Mouse (Mus musculus) 3T3-L1 (cell line): ENCODE data around the gene Grcc10.
A peak's percentile ranks its signal among the peaks of the same experiment; 100 is the strongest.

Source experiments
- DNase-seq: peaks from one replicate; pipeline ENCODE4 v3.0.0-alpha.2; 2015; ENCODE audit warnings: low read depth, low spot score

Gene Grcc10

GRCm38 (mm10) chr6:124740888-124741761 lies at the start of gene Grcc10:
Gene Grcc10 (minus strand): TSS chr6:124741374.
- peak; percentile 99 for DNase-seq

- DNase-seq: no peak
These were observed 48.9 kb upstream of the Grcc10 start for GRCm38 (mm10) chr6:124790121-124790520.

- DNase-seq: peak; percentile 35
These were observed 48.3 kb upstream of the Grcc10 start for GRCm38 (mm10) chr6:124789519-124789918.

GRCm38 (mm10) chr6:124787722-124788121 lies 46.5 kb upstream of the Grcc10 start:
- DNase-seq: no peak

- no peak for DNase-seq
These were observed 45.7 kb upstream of the Grcc10 start for GRCm38 (mm10) chr6:124786756-124787420.

GRCm38 (mm10) chr6:124782436-124782835 lies 41.3 kb upstream of the Grcc10 start:
- DNase-seq: peak; percentile 95

- no peak for DNase-seq
These were observed 39.7 kb upstream of the Grcc10 start for GRCm38 (mm10) chr6:124780917-124781316.

GRCm38 (mm10) chr6:124779984-124780416 lies 38.8 kb upstream of the Grcc10 start:
- no peak for DNase-seq

- DNase-seq: no peak
These were observed 38.2 kb upstream of the Grcc10 start, which contains the start of gene Lrrc23 for GRCm38 (mm10) chr6:124779222-124779983. Gene Lrrc23 (minus strand): TSS chr6:124779727.

- DNase-seq: no peak
These were observed 29.3 kb upstream of the Grcc10 start for GRCm38 (mm10) chr6:124770511-124770910.

GRCm38 (mm10) chr6:124770013-124770412 lies 28.8 kb upstream of the Grcc10 start:
- no peak for DNase-seq

GRCm38 (mm10) chr6:124769101-124769765 lies 28.1 kb upstream of the Grcc10 start, which contains the start of gene Eno2:
Gene Eno2 (minus strand): TSS chr6:124769673.
- no peak for DNase-seq

GRCm38 (mm10) chr6:124768704-124769044 lies 27.5 kb upstream of the Grcc10 start:
- DNase-seq: no peak

- DNase-seq: no peak
These were observed 26.9 kb upstream of the Grcc10 start for GRCm38 (mm10) chr6:124767920-124768703.

GRCm38 (mm10) chr6:124767536-124767919 lies 26.4 kb upstream of the Grcc10 start:
- DNase-seq: no peak

GRCm38 (mm10) chr6:124765951-124766350 lies 24.8 kb upstream of the Grcc10 start:
- DNase-seq: no peak

GRCm38 (mm10) chr6:124759259-124759658 lies 18.1 kb upstream of the Grcc10 start:
- peak; percentile 96 for DNase-seq

- no peak for DNase-seq
These were observed 17.7 kb upstream of the Grcc10 start for GRCm38 (mm10) chr6:124758849-124759232.

- DNase-seq: peak; percentile 90
These were observed 17.0 kb upstream of the Grcc10 start for GRCm38 (mm10) chr6:124757909-124758848.
